In genomic region chr11:105505038-105505437, GRCm38 (mm10) we compare ENCODE assay signal across 19 mouse cellular contexts. TPM values are rescaled to one million over a fixed set of nuclear protein-coding genes. Genes with fewer than 3 reads are reported as not detected.
"Had no signal": no experiment of that assay in that cellular context is flagged by ENCODE, and none has a peak within 500 bp of the region (broad histone marks: within the 10 kb centered on the region; RNA-seq: fewer than 3 reads in every experiment).

No protein-coding gene starts in this region.

- H3K27me3 ChIP-seq: kidney, embryonic 15.5 days; limb, embryonic 13.5 days; neural tube, embryonic 15.5 days had no signal

- H3K27ac ChIP-seq: kidney, embryonic 15.5 days; limb, embryonic 13.5 days; liver, embryonic 14.5 days; neural tube, embryonic 15.5 days had no signal

- H3K4me2 ChIP-seq: kidney, embryonic 15.5 days; limb, embryonic 13.5 days; midbrain, embryonic 11.5 days; neural tube, embryonic 15.5 days had no signal

- DNase-seq: kidney, postnatal 14 days; left cerebral cortex, postnatal 4 days; lung, postnatal 4 days; right cerebral cortex, adult 18-20 months; right cerebral cortex, postnatal 25 days; thymus, postnatal 36 days had no signal

- H3K36me3 ChIP-seq: kidney, embryonic 15.5 days; limb, embryonic 13.5 days; neural tube, embryonic 15.5 days had no signal

- H3K4me3 ChIP-seq: kidney, embryonic 15.5 days; limb, embryonic 13.5 days; neural tube, embryonic 15.5 days had no signal

- ATAC-seq: lung, postnatal 0 days; midbrain, embryonic 16.5 days had no signal

- H3K9me3 ChIP-seq: kidney, embryonic 15.5 days; limb, embryonic 13.5 days; neural tube, embryonic 15.5 days had no signal

- H3K9ac ChIP-seq: kidney, embryonic 15.5 days; limb, embryonic 13.5 days; liver, embryonic 14.5 days; neural tube, embryonic 15.5 days had no signal

RNA-seq across cellular contexts. Expression of gene March10, which starts 48.5 kb away (rescaled TPM):
- total RNA-seq: liver, adult 2 months; megakaryocyte, adult 5-6 weeks had no signal
- polyA plus RNA-seq: large intestine, adult 2 months; limb, embryonic 13.5 days; liver, adult 2 months; liver, embryonic 14.5 days; midbrain, embryonic 11.5 days; small intestine, adult 2 months; stomach, embryonic 16.5 days; thymus, postnatal 0 days had no signal
